Mouse (Mus musculus) liver, embryonic 14.5 days (tissue): Measurements from ENCODE around the gene Tbc1d10c. TPM values are rescaled to one million over a fixed set of nuclear protein-coding genes. Genes with fewer than 3 reads are reported as not detected.
A peak's percentile ranks its signal among the peaks of the same experiment; 100 is the strongest.

Source experiments
- ATAC-seq: fragments of 200-750 bp; cut with Nextera tagmentation; 2 replicates; pipeline ENCODE4 v1.8.0; 2017; ENCODE audit warnings: moderate number of reproducible peaks, mild to moderate bottlenecking, moderate library complexity; ENCODE audit not compliant: insufficient read depth
- DNase-seq, 3 experiments: peaks; one replicate each; pipeline ENCODE4 v3.0.0-alpha.2; 2012 to 2013; ENCODE audit warnings: low read depth in 3 of 3, low spot score in 3 of 3
- H3K27ac ChIP-seq: fragments of 300-500 bp; sonication (generic); 2 replicates; pipeline ENCODE4 v1.5.1; 2014; ENCODE audit warnings: moderate library complexity, mild to moderate bottlenecking, control low read depth, inconsistent platforms
- H3K27me3 ChIP-seq: fragments of 300-500 bp; sonication (generic); 2 replicates; pipeline ENCODE4 v1.6.1; 2014; ENCODE audit warnings: mild to moderate bottlenecking, low read length, moderate library complexity; ENCODE audit not compliant: control insufficient read depth, insufficient read depth
- H3K36me3 ChIP-seq: fragments of 300-500 bp; sonication (generic); replicated peaks from 2 replicates; pipeline ENCODE4 v1.6.1; 2014; ENCODE audit warnings: low read depth; ENCODE audit not compliant: control insufficient read depth, insufficient read depth
- H3K4me1 ChIP-seq, 2 experiments: fragments of 200-500 bp in 1 of 2; fragments of 300-500 bp in 1 of 2; sonication (generic) in 1 of 2; replicated peaks; 2 replicates each; pipeline ENCODE4 v1.6.1; 2012 to 2014; ENCODE audit warnings: antibody characterized with exemption in 1 of 2, inconsistent platforms in 1 of 2, low read length in 1 of 2; ENCODE audit not compliant: control insufficient read depth in 2 of 2, insufficient read depth in 2 of 2
- H3K4me2 ChIP-seq: fragments of 300-500 bp; sonication (generic); 2 replicates; pipeline ENCODE4 v1.6.1; 2014; ENCODE audit warnings: low read depth, mild to moderate bottlenecking, control low read depth, moderate library complexity
- H3K4me3 ChIP-seq, 2 experiments: fragments of 200-500 bp in 1 of 2; fragments of 300-500 bp in 1 of 2; sonication (generic) in 1 of 2; 2 replicates each; pipeline ENCODE4 v1.5.1; 2012 to 2014; ENCODE audit warnings: low read depth in 2 of 2, low read length in 2 of 2, mild to moderate bottlenecking in 2 of 2, control low read depth in 1 of 2, inconsistent platforms in 1 of 2, moderate library complexity in 1 of 2; ENCODE audit not compliant: insufficient read depth in 1 of 2
- H3K9ac ChIP-seq: fragments of 300-500 bp; sonication (generic); replicated peaks from 2 replicates; pipeline ENCODE4 v1.6.1; 2014; ENCODE audit warnings: mild to moderate bottlenecking, control low read depth, moderate library complexity
- H3K9me3 ChIP-seq: fragments of 300-500 bp; sonication (generic); 2 replicates; pipeline ENCODE4 v1.6.1; 2016; ENCODE audit warnings: low read length, mixed read lengths; ENCODE audit not compliant: control insufficient read depth
- CTCF ChIP-seq: IDR thresholded peaks from 2 replicates; pipeline ENCODE4 v1.5.1; 2016; ENCODE audit warnings: antibody characterized with exemption, low read depth, control low read depth
- EP300 ChIP-seq: IDR thresholded peaks from 2 replicates; pipeline ENCODE4 v1.6.1; 2016; ENCODE audit warnings: antibody characterized with exemption, low read depth
- WGBS: fragments of 180-500 bp; shearing (Covaris S2); extraction: QIAGEN DNeasy Blood & Tissue Kit; methylation state at CpG from one replicate; pipeline ENCODE4 v1.1.7; 2014; ENCODE audit not compliant: insufficient replicate concordance; 5-methylcytosine and 5-hydroxymethylcytosine counted together
- polyA plus RNA-seq, 2 experiments: library from polyadenylated mRNA; depleted of rRNA in 1 of 2; stranded (reverse) in 1 of 2; unstranded in 1 of 2; fragments of >200 nt; fragmentation: Nextera tagmentation in 1 of 2; extraction: Ambion mirVana in 1 of 2; gene quantifications; 2 replicates each; pipeline versions ENCODE4 v1.2.1 to v1.2.3; 2012 to 2014

Tbc1d10c gene
- polyA plus RNA-seq, 2 experiments = 2.5 to 2.6 TPM

- Histone ChIP-seq H3K9me3 (no peaks in the 10 kb centered on the region), H3K4me2 (no peak overlapping the region), H3K36me3 (peaks cover 4% of the 10 kb centered on the region; the same call in 1 of the 2 replicates), H3K4me1 (peaks cover 8 to 20% of the 10 kb centered on the region in 2 experiments), H3K4me3 (no peak overlapping the region), H3K27me3 (no peaks in the 10 kb centered on the region; the same call in none of the 2 replicates), H3K9ac (no peak overlapping the region), H3K27ac (no peak overlapping the region)
- ATAC-seq (no peak), DNase-seq (no peak)
- 51% methylated on average over 4 of the region's 4 CpGs for WGBS
- TF ChIP-seq EP300 (no peak), CTCF (no peak)
Observed at GRCm38 (mm10) chr19:4204889-4205288, 13.8 kb upstream of the Tbc1d10c start.

- Histone ChIP-seq H3K36me3 (peaks cover 6% of the 10 kb centered on the region; the same call in 1 of the 2 replicates), H3K9ac (no peak overlapping the region), H3K4me3 (no peak overlapping the region), H3K27me3 (no peaks in the 10 kb centered on the region; the same call in none of the 2 replicates), H3K27ac (no peak overlapping the region), H3K9me3 (no peaks in the 10 kb centered on the region), H3K4me1 (peaks cover 8 to 23% of the 10 kb centered on the region in 2 experiments), H3K4me2 (no peak overlapping the region)
- no peak for DNase-seq
- TF ChIP-seq CTCF (no peak), EP300 (no peak)
- no peak for ATAC-seq
- 28% methylated on average over 13 of the region's 13 CpGs for WGBS
Observed at GRCm38 (mm10) chr19:4203604-4204326, 12.7 kb upstream of the Tbc1d10c start.

DNA sequence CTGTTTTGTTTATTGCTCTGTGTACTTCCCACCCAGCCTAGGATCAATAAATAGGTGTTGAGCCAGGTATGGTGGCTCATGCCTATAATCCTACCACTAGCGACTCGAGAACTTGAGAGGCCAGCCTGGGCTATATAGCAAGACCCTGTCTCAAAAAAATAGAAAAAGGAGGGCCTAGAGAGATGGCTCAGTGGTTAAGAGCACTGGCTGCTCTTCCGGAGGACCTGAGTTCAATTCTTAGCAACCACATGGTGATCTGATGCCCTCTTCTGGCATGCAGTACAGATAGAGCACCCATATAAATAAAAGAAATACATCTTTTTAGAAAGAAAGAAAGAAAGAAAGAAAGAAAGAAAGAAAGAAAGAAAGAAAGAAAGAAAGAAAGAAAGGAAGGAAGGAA, 12.1 kb upstream of the Tbc1d10c start:
- WGBS = 45% methylated on average over 3 of the region's 3 CpGs
- Histone ChIP-seq H3K36me3 (peaks cover 8% of the 10 kb centered on the region), H3K9ac (no peak overlapping the region), H3K27me3 (no peaks in the 10 kb centered on the region; the same call in none of the 2 replicates), H3K27ac (no peak overlapping the region), H3K4me2 (no peak overlapping the region), H3K4me3 (no peak overlapping the region), H3K9me3 (no peaks in the 10 kb centered on the region), H3K4me1 (peaks cover 8 to 23% of the 10 kb centered on the region in 2 experiments)
- peak; percentile 16; the same call in 1 of the 2 replicates for TF ChIP-seq CTCF
- no peak for TF ChIP-seq EP300
- ATAC-seq = no peak
- no peak for DNase-seq

GRCm38 (mm10) chr19:4202149-4202548, 11.1 kb upstream of the Tbc1d10c start:
- peak overlapping the region; percentile 68 to 91 for H3K4me3 ChIP-seq
- no peak for ATAC-seq
- 47% methylated on average over 7 of the region's 7 CpGs for WGBS
- H3K9me3 ChIP-seq = no peaks in the 10 kb centered on the region
- no peak overlapping the region for H3K27ac ChIP-seq
- TF ChIP-seq CTCF (no peak), EP300 (no peak)
- DNase-seq = no peak
- H3K4me2 ChIP-seq = peak overlapping the region; percentile 98
- H3K4me1 ChIP-seq = peaks cover 8 to 23% of the 10 kb centered on the region in 2 experiments
- no peaks in the 10 kb centered on the region; the same call in none of the 2 replicates for H3K27me3 ChIP-seq
- H3K9ac ChIP-seq = peak overlapping the region; percentile 53; the same call in 1 of the 2 replicates
- H3K36me3 ChIP-seq = peaks cover 15% of the 10 kb centered on the region

DNA sequence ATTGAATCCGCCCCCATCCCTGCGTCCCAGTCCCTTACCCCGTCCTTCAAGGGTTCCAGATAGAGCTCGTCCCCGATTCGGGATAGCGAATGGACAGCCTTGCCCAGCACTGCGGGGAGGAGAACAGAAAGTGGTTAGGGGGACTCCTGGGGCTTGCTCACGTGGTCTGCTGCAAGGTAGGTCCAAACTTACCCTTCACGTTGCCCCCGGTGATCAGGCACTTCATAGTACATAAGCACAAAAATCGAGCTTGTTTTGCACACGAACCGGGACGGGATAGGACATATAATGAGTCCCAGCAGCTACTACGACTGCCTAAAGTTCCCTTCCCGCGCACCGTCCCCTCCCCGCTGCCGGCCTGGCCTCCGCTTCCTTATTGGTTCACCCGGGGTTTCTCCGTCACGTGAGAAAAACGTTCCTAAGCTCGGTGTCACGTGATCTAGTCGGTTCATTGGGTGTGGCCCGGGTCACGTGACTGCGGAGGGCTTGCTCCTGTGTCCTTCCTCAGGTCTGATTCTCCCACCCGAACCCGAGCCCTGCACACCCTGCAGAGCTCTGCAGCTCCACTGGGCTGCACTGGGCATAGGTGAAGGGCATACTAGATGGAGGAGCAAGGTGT, 10.3 kb upstream of the Tbc1d10c start, which contains the start of gene Rad9a:
Gene Rad9a, minus strand, starts transcription at position 372 of the 619 bp plus-strand sequence.
- peak; percentile 98 for DNase-seq
- TF ChIP-seq EP300 = no peak
- no peak for TF ChIP-seq CTCF
- peaks cover 8 to 23% of the 10 kb centered on the region in 2 experiments for H3K4me1 ChIP-seq

More for the DNA sequence above, 10.3 kb upstream of the Tbc1d10c start, which contains the start of gene Rad9a:
- peaks cover 22% of the 10 kb centered on the region for H3K36me3 ChIP-seq
- no peaks in the 10 kb centered on the region for H3K9me3 ChIP-seq
- H3K9ac ChIP-seq = peak within 1 kb of the TSS; percentile 96
- no peaks in the 10 kb centered on the region; the same call in none of the 2 replicates for H3K27me3 ChIP-seq
- peak within 1 kb of the TSS; percentile 79 for H3K27ac ChIP-seq
- 0% methylated on average over 34 of the region's 34 CpGs for WGBS
- ATAC-seq = peak; percentile 86
- peak within 1 kb of the TSS; percentile 98 for H3K4me2 ChIP-seq
- H3K4me3 ChIP-seq = peak within 1 kb of the TSS; percentile 89 to 91
